Mouse (Mus musculus): Measurements from ENCODE around the gene Olfr25. TPM values are rescaled to one million over a fixed set of nuclear protein-coding genes. Genes with fewer than 3 reads are reported as not detected.

Olfr25 gene
- total RNA-seq (2023), result not detected

DNA sequence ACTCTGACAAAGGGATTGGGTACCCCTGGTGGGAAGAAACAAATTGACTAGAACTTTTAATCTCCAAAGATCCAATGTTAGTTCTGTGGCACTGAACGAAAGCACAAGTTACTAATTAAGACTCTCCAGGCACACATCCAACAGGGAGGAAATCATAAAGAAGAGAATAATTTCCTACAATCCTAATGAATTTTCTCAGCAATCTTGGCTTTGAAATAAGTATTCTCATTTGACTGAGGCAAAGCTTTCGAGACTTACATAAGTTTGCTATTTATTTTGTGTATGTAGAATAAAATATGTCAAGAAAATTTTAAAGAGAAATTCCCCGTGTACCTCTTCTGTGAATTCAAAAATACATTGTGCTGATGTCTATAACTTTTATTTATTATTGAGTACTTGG is at the start of gene Olfr25:
Olfr25 (plus strand) TSS at position 301 of the 400 bp plus-strand sequence.

DNA sequence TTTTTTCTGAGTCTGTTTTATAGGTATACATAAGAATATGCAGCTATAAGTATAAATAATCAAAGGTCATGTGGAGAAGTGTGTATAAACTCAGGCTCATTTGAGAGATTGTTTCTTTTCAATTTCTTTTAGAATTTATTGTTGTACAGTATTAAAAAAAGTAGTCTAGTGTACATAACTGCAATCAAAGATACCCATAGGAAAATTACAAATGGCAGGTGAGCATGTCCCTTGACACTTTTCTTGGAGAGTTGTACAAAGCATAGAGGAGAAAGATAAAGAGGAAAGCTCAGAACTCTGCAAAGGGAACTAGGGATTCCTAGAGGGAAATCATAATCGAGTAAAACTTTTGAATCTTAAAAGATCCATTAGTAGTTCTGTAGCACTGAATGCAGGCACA is 38.1 kb upstream of the Olfr25 start, which contains the start of gene Olfr896-ps1:
Olfr896-ps1 (plus strand) TSS at position 301 of the 400 bp plus-strand sequence.

DNA sequence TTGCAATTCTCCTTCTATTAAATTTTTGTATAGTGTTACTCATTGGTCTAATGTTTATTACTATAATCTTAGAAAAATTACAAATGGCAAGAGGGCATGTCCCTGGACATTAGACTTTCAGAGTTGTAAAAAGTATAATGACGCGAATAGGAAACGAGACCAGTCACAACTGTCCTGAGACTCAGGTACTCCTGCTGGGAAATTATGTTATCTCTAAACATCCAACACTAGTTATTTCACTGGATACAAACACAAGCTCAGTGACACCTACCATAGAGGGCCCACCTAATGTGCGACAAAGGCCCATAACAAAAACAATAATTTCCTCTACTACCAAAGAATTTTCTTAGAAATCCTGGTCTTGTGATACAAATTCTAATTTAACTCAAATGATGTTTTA is 19.3 kb downstream of the Olfr25 start, which contains the start of gene Olfr898:
Olfr898 (plus strand) TSS at position 301 of the 400 bp plus-strand sequence.

DNA sequence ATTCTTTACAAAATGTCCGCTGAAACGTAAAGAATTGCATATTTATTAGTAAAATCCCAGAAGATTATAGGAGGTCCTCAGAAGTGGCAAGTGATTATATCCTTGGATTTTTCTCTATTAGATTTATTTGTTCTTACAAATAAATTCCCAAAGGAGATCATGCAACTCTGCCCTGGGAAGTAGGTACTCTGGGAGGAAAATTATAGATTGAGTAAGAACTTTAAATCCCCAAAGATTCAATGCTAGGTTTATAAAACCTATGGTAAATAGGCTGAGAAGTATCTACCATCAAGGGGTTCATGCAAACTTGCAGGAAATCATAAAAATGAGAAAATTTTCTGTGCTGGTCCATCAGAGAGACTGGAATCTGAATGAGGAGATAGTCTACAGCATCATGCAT is 37.7 kb downstream of the Olfr25 start, which contains the start of gene Olfr250:
Olfr250 (plus strand) TSS at position 301 of the 400 bp plus-strand sequence.

DNA sequence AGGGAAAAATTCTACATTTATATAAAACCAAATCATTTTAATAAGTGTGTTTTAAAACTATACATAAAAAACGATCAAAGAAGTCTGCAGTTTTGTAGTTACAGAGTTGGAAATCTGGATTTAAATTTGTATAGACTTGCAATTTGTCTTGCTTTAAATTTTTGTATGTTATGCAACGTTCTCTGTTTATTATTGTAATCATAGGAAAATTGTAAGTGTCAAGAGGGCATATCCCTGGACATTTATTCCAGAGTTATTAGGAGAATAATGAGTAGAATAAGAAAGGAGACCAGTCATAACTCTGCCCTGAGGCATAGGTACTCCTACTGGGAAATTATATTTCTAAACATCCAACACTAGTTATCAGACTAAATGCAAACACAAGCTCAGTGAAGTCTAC is 47.9 kb downstream of the Olfr25 start, which contains the start of gene Olfr251:
Olfr251 (plus strand) TSS at position 301 of the 400 bp plus-strand sequence.

Other genes with a start within 250 kb of the Olfr25 start
- gene Olfr887, start 245.0 kb upstream of the Olfr25 start, total RNA-seq (2023), result not detected
- gene Olfr888, start 220.9 kb upstream of the Olfr25 start, total RNA-seq (2023), result not detected
- under 1 TPM in 1 of 2 experiments, not detected in 1; 0.07 TPM for gene Olfr889, start 213.9 kb upstream of the Olfr25 start, total RNA-seq (2023)
- gene Olfr890, start 186.5 kb upstream of the Olfr25 start, total RNA-seq (2023), result not detected
- not detected for gene Olfr891, start 148.2 kb upstream of the Olfr25 start, total RNA-seq (2023)
- not detected for gene Olfr893, start 120.7 kb upstream of the Olfr25 start, total RNA-seq (2023)
- not detected for gene Olfr894, start 111.0 kb upstream of the Olfr25 start, total RNA-seq (2023)
- not detected for gene Olfr143, start 76.3 kb upstream of the Olfr25 start, total RNA-seq (2023)
- gene Olfr895, start 61.2 kb upstream of the Olfr25 start, total RNA-seq (2023), result not detected
- not detected for gene Olfr896-ps1, start 38.0 kb upstream of the Olfr25 start, total RNA-seq (2023)
- gene Olfr898, start 19.4 kb downstream of the Olfr25 start, total RNA-seq (2023), result not detected
- not detected for gene Olfr250, start 37.8 kb downstream of the Olfr25 start, total RNA-seq (2023)
- gene Olfr251, start 48.0 kb downstream of the Olfr25 start, total RNA-seq (2023), result not detected
- gene Olfr147, start 72.6 kb downstream of the Olfr25 start, total RNA-seq (2023), result not detected
- gene Olfr901, start 100.4 kb downstream of the Olfr25 start, total RNA-seq (2023), result not detected
- not detected for gene Olfr902, start 118.6 kb downstream of the Olfr25 start, total RNA-seq (2023)
- gene Olfr904, start 134.1 kb downstream of the Olfr25 start, total RNA-seq (2023), result not detected
- gene Olfr905, start 142.0 kb downstream of the Olfr25 start, total RNA-seq (2023), result not detected
- gene Olfr906, start 158.0 kb downstream of the Olfr25 start, total RNA-seq (2023), result not detected
- gene Olfr907, start 166.7 kb downstream of the Olfr25 start, total RNA-seq (2023), result not detected
- gene Olfr911-ps1, start 192.5 kb downstream of the Olfr25 start, total RNA-seq (2023), result not detected
- not detected for gene Olfr910, start 208.8 kb downstream of the Olfr25 start, total RNA-seq (2023)

All from neutrophil, adult 83 days (primary cell).